Mouse (Mus musculus): Measurements from ENCODE around the gene Skint4. TPM values are rescaled to one million over a fixed set of nuclear protein-coding genes. Genes with fewer than 3 reads are reported as not detected.

Gene Skint4
- not detected for total RNA-seq (2023)

GRCm38 (mm10) chr4:112071716-112072115 lies at the start of gene Skint4:
TSS of gene Skint4 (plus strand) at chr4:112072016.

Other genes with a start within 250 kb of the Skint4 start
- not detected for gene Slc5a9, start 169.1 kb upstream of the Skint4 start, total RNA-seq (2023)
- gene Skint8, start 152.6 kb upstream of the Skint4 start, total RNA-seq (2023) = not detected
- not detected for gene Skint7, start 99.1 kb upstream of the Skint4 start, total RNA-seq (2023)
- gene Skint1, start 65.7 kb upstream of the Skint4 start, total RNA-seq (2023) = not detected
- gene Skint3, start 160.2 kb downstream of the Skint4 start, total RNA-seq (2023) = 1 to 10 TPM; 2.1 TPM

All from neutrophil, adult 83 days (primary cell).